Mouse (Mus musculus) bone marrow, adult 2 months (tissue): ENCODE results near the gene Map2k2. TPM values are rescaled to one million over a fixed set of nuclear protein-coding genes. Genes with fewer than 3 reads are reported as not detected.
"Not testable (repeated sequence)": the region's sequence is repeated elsewhere in the genome, so short reads cannot be mapped to it uniquely, and the experiment has no call there.

Experiments
- H3K27ac ChIP-seq: fragments of 200-500 bp; 2 replicates; pipeline ENCODE4 v1.5.1; 2012; ENCODE audit warnings: low read depth, mild to moderate bottlenecking, control low read depth, inconsistent platforms, low read length; ENCODE audit not compliant: control insufficient read depth, poor library complexity, insufficient read depth
- H3K4me1 ChIP-seq: fragments of 200-500 bp; 2 replicates; pipeline ENCODE4 v1.6.1; 2011; ENCODE audit warnings: low read length; ENCODE audit not compliant: control insufficient read depth, insufficient read depth
- H3K4me3 ChIP-seq: fragments of 200-500 bp; replicated peaks from 2 replicates; pipeline ENCODE3; 2011; ENCODE audit warnings: mild to moderate bottlenecking, low read depth, low read length, control low read depth; ENCODE audit not compliant: control insufficient read depth
- CTCF ChIP-seq: fragments of 200-500 bp; IDR thresholded peaks from 2 replicates; pipeline ENCODE4 v1.5.1; 2011; ENCODE audit warnings: low read length, control low read depth; ENCODE audit not compliant: control insufficient read depth, insufficient read depth
- POLR2A ChIP-seq: fragments of 200-500 bp; IDR thresholded peaks from 2 replicates; pipeline ENCODE4 v1.6.1; 2011; ENCODE audit warnings: low read depth, mild to moderate bottlenecking, control low read depth, low read length, borderline replicate concordance; ENCODE audit not compliant: control insufficient read depth
- WGBS: fragments of 180-500 bp; shearing (Covaris S2); methylation state at CpG from one replicate; pipeline ENCODE4 v1.1.7; 2018; 5-methylcytosine and 5-hydroxymethylcytosine counted together
- polyA plus RNA-seq: library from polyadenylated mRNA; stranded (reverse); fragments of >200 nt; gene quantifications from 2 replicates; pipeline ENCODE4 v1.2.4, GENCODE M21; 2011; ENCODE audit warnings: low replicate concordance; ENCODE audit not compliant: missing spikeins, insufficient read depth, insufficient read length

Gene Map2k2
- polyA plus RNA-seq, 1 experiment = 108 TPM

DNA sequence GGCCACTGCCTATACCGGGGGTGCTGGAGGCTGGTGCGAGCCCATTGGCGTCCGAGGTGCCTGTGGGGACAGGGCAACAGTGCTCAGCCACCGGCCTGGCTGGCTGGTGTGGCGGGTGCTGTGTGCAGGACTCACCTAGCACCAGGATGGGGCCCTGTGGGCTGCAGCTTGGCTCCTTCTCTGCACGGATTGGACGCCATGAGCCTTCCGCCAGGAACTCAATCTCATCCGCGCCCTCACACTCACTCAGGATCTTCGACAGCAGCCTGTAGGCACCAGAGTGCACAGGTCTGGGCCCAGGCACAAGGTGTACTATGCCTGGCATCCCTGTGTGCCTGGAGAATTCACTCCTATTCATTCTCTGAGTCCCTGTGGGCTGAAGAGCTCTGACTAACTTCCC, 48.6 kb downstream of the Map2k2 start:
- TF ChIP-seq CTCF (no peak), POLR2A (no peak)
- Histone ChIP-seq H3K27ac (no peak overlapping the region), H3K4me1 (no peaks in the 10 kb centered on the region), H3K4me3 (no peak overlapping the region)
- 94% methylated on average over 12 of the region's 12 CpGs for WGBS

DNA sequence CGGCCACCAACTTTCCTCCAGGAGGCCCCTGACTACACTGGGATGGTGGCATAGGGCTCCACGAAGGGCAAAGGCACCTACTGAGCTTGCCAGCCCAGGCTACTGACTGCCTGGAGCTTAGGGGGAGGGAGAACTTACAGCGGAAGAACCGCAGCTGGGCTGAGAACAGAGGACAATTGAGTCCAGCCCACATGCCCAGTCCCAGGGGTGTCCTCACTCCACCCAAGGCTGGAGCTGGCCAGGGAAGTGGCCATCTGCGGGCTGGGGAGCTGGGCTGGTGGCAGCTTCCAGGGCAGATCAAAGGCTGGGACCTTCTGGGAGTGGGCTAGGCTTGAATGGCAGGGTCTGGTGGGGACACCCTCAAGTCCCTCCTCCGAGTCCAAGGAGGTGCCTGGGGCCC, 49.0 kb downstream of the Map2k2 start:
- Histone ChIP-seq H3K4me1 (no peaks in the 10 kb centered on the region), H3K27ac (no peak overlapping the region), H3K4me3 (no peak overlapping the region)
- 88% methylated on average over 6 of the region's 6 CpGs for WGBS
- TF ChIP-seq POLR2A = no peak

GRCm38 (mm10) chr10:81161602-81162317, 56.0 kb downstream of the Map2k2 start:
- H3K4me3 ChIP-seq = no peak overlapping the region
- TF ChIP-seq POLR2A (no peak), CTCF (no peak)
- H3K27ac ChIP-seq = 0 out of 2 replicates have a peak overlapping the region, but pooled peaks have one; percentile 55
- peaks cover 2% of the 10 kb centered on the region for H3K4me1 ChIP-seq
- 67% methylated on average over 8 of the region's 8 CpGs for WGBS

DNA sequence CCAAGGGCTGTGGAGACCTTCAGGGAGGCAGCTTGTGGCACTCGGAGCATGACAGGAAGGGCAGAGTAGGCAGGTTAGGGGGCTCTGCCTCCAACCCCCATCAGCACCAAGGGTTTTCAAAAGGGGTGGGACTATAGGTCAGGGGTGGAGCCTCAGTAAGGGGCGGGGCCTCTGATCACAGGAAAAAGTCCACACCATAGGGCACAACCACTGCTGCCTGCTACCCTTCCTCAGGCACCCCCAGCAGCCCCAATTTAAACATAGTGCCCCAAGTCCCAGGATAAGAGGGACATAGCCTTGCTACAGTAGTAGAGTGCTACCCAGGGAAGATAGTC, 56.6 kb downstream of the Map2k2 start:
- H3K27ac ChIP-seq = peak overlapping the region; percentile 55; the same call in 1 of the 2 replicates
- no peak for TF ChIP-seq POLR2A
- no peak for TF ChIP-seq CTCF
- 36% methylated on average over 2 of the region's 2 CpGs for WGBS
- H3K4me1 ChIP-seq = peaks cover 2% of the 10 kb centered on the region
- H3K4me3 ChIP-seq = no peak overlapping the region

DNA sequence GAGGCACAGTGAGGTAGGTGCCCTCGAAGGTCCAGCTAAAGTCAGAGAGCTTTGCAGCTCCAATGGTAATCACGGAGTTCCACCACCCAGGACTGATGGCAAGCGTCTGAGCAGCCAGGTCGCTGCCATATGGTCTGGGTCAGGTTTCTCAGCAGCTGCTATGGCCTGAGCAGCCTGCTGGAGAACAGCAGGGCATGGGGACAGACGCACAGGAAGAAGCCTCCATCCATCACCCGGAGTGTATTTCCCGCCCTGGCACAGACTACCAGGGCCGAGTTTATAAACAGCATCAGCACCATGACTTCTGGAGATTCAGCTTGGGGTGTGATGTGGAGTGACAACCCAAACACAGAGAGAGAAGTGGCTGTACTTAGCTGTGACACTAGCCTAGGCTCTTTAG, 59.4 kb downstream of the Map2k2 start:
- Histone ChIP-seq H3K4me3 (no peak overlapping the region), H3K4me1 (peaks cover 2% of the 10 kb centered on the region), H3K27ac (no peak overlapping the region)
- 89% methylated on average over 8 of the region's 8 CpGs for WGBS
- TF ChIP-seq POLR2A = no peak
- no peak for TF ChIP-seq CTCF

GRCm38 (mm10) chr10:81167200-81168086, 61.7 kb downstream of the Map2k2 start, which contains the start of gene Pias4:
Pias4 (minus strand) TSS chr10:81167923.
- under 1% methylated on average over 64 of the region's 64 CpGs for WGBS
- peaks cover 2% of the 10 kb centered on the region for H3K4me1 ChIP-seq
- TF ChIP-seq POLR2A = peak; percentile 92
- TF ChIP-seq CTCF = no peak
- H3K4me3 ChIP-seq = peak within 1 kb of the TSS; percentile 68
- H3K27ac ChIP-seq = peak within 1 kb of the TSS; percentile 85

DNA sequence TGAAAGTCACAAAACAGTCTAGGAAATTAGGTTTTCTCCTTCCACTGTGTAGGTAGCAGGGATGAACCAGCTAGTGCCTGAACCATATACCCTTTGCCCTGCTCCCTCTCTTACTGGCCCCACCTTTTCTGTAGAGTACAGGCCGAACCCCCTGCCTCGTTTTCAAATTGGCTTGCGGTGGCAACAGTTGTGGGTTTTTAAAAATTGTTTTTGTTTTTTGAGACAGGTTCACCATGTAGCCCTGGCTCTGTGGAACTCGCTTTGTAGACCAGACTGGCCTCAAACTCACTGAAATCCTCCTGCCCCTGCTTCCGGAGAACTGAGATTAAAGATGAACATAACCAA, 62.3 kb downstream of the Map2k2 start:
- Histone ChIP-seq H3K4me3 (peak overlapping the region; percentile 62), H3K27ac (peak overlapping the region; percentile 85), H3K4me1 (peaks cover 1% of the 10 kb centered on the region)
- WGBS = under 1% methylated on average over 5 of the region's 5 CpGs
- TF ChIP-seq POLR2A = no peak
- no peak for TF ChIP-seq CTCF

GRCm38 (mm10) chr10:81168521-81169244, 63.0 kb downstream of the Map2k2 start:
- peak overlapping the region; percentile 85 for H3K27ac ChIP-seq
- TF ChIP-seq POLR2A (no peak), CTCF (no peak; the same call in 1 of the 2 replicates)
- WGBS = under 1% methylated on average over 29 of the region's 29 CpGs

GRCm38 (mm10) chr10:81169411-81169900, 63.7 kb downstream of the Map2k2 start:
- H3K27ac ChIP-seq, H3K4me1 ChIP-seq, H3K4me3 ChIP-seq: not testable (repeated sequence)
- 4% methylated on average over 12 of the region's 14 CpGs for WGBS

More at GRCm38 (mm10) chr10:81168521-81169244, 63.0 kb downstream of the Map2k2 start:
- Histone ChIP-seq H3K4me1 (peaks cover 3% of the 10 kb centered on the region), H3K4me3 (peak overlapping the region; percentile 68)
